Mouse (Mus musculus) G1E (cell line): ENCODE results near the gene Clybl. TPM values are rescaled to one million over a fixed set of nuclear protein-coding genes. Genes with fewer than 3 reads are reported as not detected.

Experiments used
- ATAC-seq: 2 replicates; pipeline ENCODE4 v1.8.0; 2016; ENCODE audit warnings: mild to moderate bottlenecking; ENCODE audit not compliant: insufficient number of reproducible peaks, poor library complexity, low FRiP score, severe bottlenecking; ENCODE audit errors: extremely low read depth
- DNase-seq: peaks from one replicate; pipeline ENCODE4 v3.0.0; 2012; ENCODE audit warnings: low spot score
- H3K27me3 ChIP-seq: 2 replicates; pipeline ENCODE4 v1.6.1; 2012; ENCODE audit warnings: mild to moderate bottlenecking, low read length, inconsistent platforms; ENCODE audit not compliant: insufficient read depth
- H3K36me3 ChIP-seq: replicated peaks from 2 replicates; pipeline ENCODE3; 2012; ENCODE audit warnings: mild to moderate bottlenecking, inconsistent platforms
- H3K4me1 ChIP-seq: 2 replicates; pipeline ENCODE4 v1.6.1; 2012; ENCODE audit warnings: low read depth, low read length, inconsistent platforms, mixed read lengths; ENCODE audit not compliant: insufficient read depth
- H3K4me3 ChIP-seq: 2 replicates; pipeline ENCODE4 v1.5.1; 2012; ENCODE audit warnings: low read depth, mild to moderate bottlenecking, inconsistent platforms, low read length, moderate library complexity, mixed read lengths
- H3K9me3 ChIP-seq: replicated peaks from 2 replicates; pipeline ENCODE4 v1.6.1; 2012; ENCODE audit warnings: inconsistent platforms
- CTCF ChIP-seq: IDR thresholded peaks from 2 replicates; pipeline ENCODE4 v1.5.1; 2012; ENCODE audit warnings: low read depth, low read length, inconsistent platforms, mixed read lengths
- GATA1 ChIP-seq: IDR thresholded peaks from 2 replicates; pipeline ENCODE4 v1.6.1; 2012; ENCODE audit warnings: borderline replicate concordance, low read length, inconsistent platforms, mixed read lengths
- GATA2 ChIP-seq: IDR thresholded peaks from 2 replicates; pipeline ENCODE4 v1.6.1; 2012; ENCODE audit warnings: low read depth, low read length, inconsistent platforms, borderline replicate concordance
- POLR2AphosphoS5 ChIP-seq: IDR thresholded peaks from 2 replicates; pipeline ENCODE4 v1.6.1; 2012; ENCODE audit warnings: low read depth, low read length, inconsistent platforms; ENCODE audit not compliant: insufficient replicate concordance
- TAL1 ChIP-seq: conservative IDR thresholded peaks from 2 replicates; pipeline ENCODE4 v1.6.1; 2012; ENCODE audit warnings: low read depth, low read length, inconsistent platforms, mixed read lengths
- polyA plus RNA-seq: library from polyadenylated mRNA; stranded (reverse); fragments of >175 nt; gene quantifications from 2 replicates; pipeline ENCODE4 v1.2.3, GENCODE M21; 2012
- total RNA-seq, 2 experiments: library from RNA; stranded (forward) in 1 of 2; stranded (reverse) in 1 of 2; fragments of 200-1000 nt in 1 of 2; fragments of >200 nt in 1 of 2; fragmentation: Nextera tagmentation in 1 of 2; gene quantifications; 2 replicates each; pipeline ENCODE4 v1.2.3; 2014 to 2017

Gene Clybl
- total and polyA plus RNA-seq, 3 experiments, result 44.6 to 263 (median 45.1) TPM

- no peak for ATAC-seq
Observed at GRCm38 (mm10) chr14:122249123-122249522, 67.6 kb downstream of the Clybl start.

GRCm38 (mm10) chr14:122251346-122251745, 69.8 kb downstream of the Clybl start:
- no peaks in the 10 kb centered on the region for H3K27me3 ChIP-seq
- ATAC-seq, result no peak
- H3K4me3 ChIP-seq, result no peak overlapping the region
- H3K4me1 ChIP-seq, result no peaks in the 10 kb centered on the region
- no peak for TF ChIP-seq GATA1
- no peak for TF ChIP-seq GATA2
- TF ChIP-seq POLR2AphosphoS5, result no peak
- TF ChIP-seq CTCF, result no peak
- TF ChIP-seq TAL1, result no peak
- H3K9me3 ChIP-seq, result no peaks in the 10 kb centered on the region
- DNase-seq, result no peak
- no peaks in the 10 kb centered on the region for H3K36me3 ChIP-seq

More at GRCm38 (mm10) chr14:122249123-122249522, 67.6 kb downstream of the Clybl start:
- Histone ChIP-seq H3K27me3 (no peaks in the 10 kb centered on the region), H3K4me3 (no peak overlapping the region), H3K4me1 (no peaks in the 10 kb centered on the region), H3K9me3 (no peaks in the 10 kb centered on the region), H3K36me3 (peaks cover 6% of the 10 kb centered on the region)
- DNase-seq, result no peak
- TF ChIP-seq CTCF, result peak; percentile 57
- no peak for TF ChIP-seq GATA2

- no peak for ATAC-seq
- Histone ChIP-seq H3K4me1 (no peaks in the 10 kb centered on the region), H3K9me3 (no peaks in the 10 kb centered on the region), H3K4me3 (no peak overlapping the region), H3K27me3 (no peaks in the 10 kb centered on the region), H3K36me3 (peaks cover 12% of the 10 kb centered on the region)
- no peak for DNase-seq
- TF ChIP-seq GATA2 (no peak), GATA1 (no peak), CTCF (no peak), POLR2AphosphoS5 (no peak), TAL1 (no peak)
Observed at GRCm38 (mm10) chr14:122255562-122256260, 74.2 kb downstream of the Clybl start.

- TF ChIP-seq CTCF (no peak), GATA2 (no peak), GATA1 (no peak)
- Histone ChIP-seq H3K36me3 (peaks cover 12% of the 10 kb centered on the region), H3K9me3 (no peaks in the 10 kb centered on the region), H3K4me1 (no peaks in the 10 kb centered on the region), H3K27me3 (no peaks in the 10 kb centered on the region), H3K4me3 (no peak overlapping the region)
- no peak for DNase-seq
- no peak for ATAC-seq
Observed at GRCm38 (mm10) chr14:122256261-122256634, 74.7 kb downstream of the Clybl start.

- H3K4me1 ChIP-seq, result no peaks in the 10 kb centered on the region
- TF ChIP-seq POLR2AphosphoS5, result no peak
- TF ChIP-seq GATA2, result no peak
- TF ChIP-seq CTCF, result no peak
- TF ChIP-seq GATA1, result no peak
- TF ChIP-seq TAL1, result no peak
- H3K9me3 ChIP-seq, result no peaks in the 10 kb centered on the region
- DNase-seq, result no peak
- no peak overlapping the region for H3K4me3 ChIP-seq
- peaks cover 24% of the 10 kb centered on the region for H3K36me3 ChIP-seq
- no peak for ATAC-seq
- H3K27me3 ChIP-seq, result no peaks in the 10 kb centered on the region
Observed at GRCm38 (mm10) chr14:122258297-122258696, 76.8 kb downstream of the Clybl start.

- H3K9me3 ChIP-seq, result no peaks in the 10 kb centered on the region
- H3K4me3 ChIP-seq, result no peak overlapping the region
- H3K27me3 ChIP-seq, result no peaks in the 10 kb centered on the region
- TF ChIP-seq POLR2AphosphoS5, result no peak
- no peak for TF ChIP-seq GATA2
- ATAC-seq, result no peak
- H3K4me1 ChIP-seq, result no peaks in the 10 kb centered on the region
- DNase-seq, result no peak
- peaks cover 30% of the 10 kb centered on the region for H3K36me3 ChIP-seq
Observed at GRCm38 (mm10) chr14:122261250-122261649, 79.7 kb downstream of the Clybl start.

- H3K4me1 ChIP-seq, result no peaks in the 10 kb centered on the region
- H3K27me3 ChIP-seq, result no peaks in the 10 kb centered on the region
- no peak overlapping the region for H3K4me3 ChIP-seq
- no peaks in the 10 kb centered on the region for H3K9me3 ChIP-seq
- DNase-seq (no peak), ATAC-seq (no peak)
- H3K36me3 ChIP-seq, result peaks cover 21% of the 10 kb centered on the region
- TF ChIP-seq GATA1 (no peak), CTCF (no peak)
Observed at GRCm38 (mm10) chr14:122262851-122263659, 81.6 kb downstream of the Clybl start.
